Mouse (Mus musculus) testis, adult 2 months (tissue): ENCODE data around the gene Mrpl33.

Experiments
- CTCF ChIP-seq: fragments of 200-500 bp; IDR thresholded peaks from 2 replicates; pipeline ENCODE4 v1.5.1; 2012; ENCODE audit warnings: low read depth, mild to moderate bottlenecking, inconsistent platforms, low read length, moderate library complexity; ENCODE audit not compliant: control insufficient read depth, insufficient read depth, insufficient replicate concordance
- POLR2A ChIP-seq: fragments of 200-500 bp; IDR thresholded peaks from 2 replicates; pipeline ENCODE4 v1.6.1; 2012; ENCODE audit warnings: low read depth, mild to moderate bottlenecking, inconsistent platforms, low read length, moderate library complexity; ENCODE audit not compliant: control insufficient read depth

DNA sequence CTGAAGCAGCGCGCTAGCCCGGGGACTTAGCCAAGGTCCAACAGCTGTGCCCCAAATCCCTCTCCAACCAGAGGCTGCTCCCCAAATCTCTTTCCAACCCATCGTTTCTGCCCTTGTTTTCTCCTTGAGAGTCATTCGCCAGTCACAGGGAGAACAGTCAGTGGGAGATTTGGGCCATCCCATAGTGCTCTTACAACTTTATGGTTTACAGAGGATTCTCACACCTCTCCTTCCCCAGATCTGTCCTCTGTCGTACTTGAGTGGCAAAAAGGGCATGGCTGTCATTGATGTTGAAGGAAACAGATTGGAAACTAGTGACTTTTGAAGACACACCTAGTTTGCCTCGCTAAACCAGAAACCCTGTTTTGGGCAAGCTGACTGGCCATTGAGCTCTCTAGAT lies 32.8 kb upstream of the Mrpl33 start:
- TF ChIP-seq CTCF, result no peak
- TF ChIP-seq POLR2A, result no peak
